Comparison of ENCODE assay signal across 23 mouse cellular contexts in the genomic region with DNA sequence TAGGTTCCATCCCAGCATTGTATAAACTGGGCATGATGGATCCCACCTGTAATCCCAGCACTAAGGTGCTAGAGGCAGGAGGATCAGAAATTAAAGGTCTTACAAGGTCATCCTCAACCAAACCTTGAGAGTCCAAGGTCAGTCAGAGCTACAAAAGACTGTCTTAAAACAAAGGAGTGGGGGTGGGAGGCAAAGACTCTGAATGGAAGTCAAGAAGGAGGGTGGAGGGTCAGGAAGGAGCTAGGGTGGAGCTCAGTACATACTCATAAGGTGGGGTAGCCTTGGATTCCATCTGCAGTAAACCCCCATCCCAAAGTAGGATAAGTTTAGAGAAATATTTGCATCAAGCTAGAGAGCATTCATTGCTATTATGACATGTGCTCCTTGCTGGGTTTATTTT. TPM values are rescaled to one million over a fixed set of nuclear protein-coding genes. Genes with fewer than 3 reads are reported as not detected.
A peak's percentile ranks its signal among the peaks of the same experiment; 100 is the strongest.
DNase-seq lines count a peak whose midpoint lies in the region; TF ChIP-seq lines count a peak whose summit lies in the region.
"Had no signal": no experiment of that assay in that cellular context is flagged by ENCODE, and none has a peak within 500 bp of the region (broad histone marks: within the 10 kb centered on the region; RNA-seq: fewer than 3 reads in every experiment).

No protein-coding gene starts in this region.

- peak overlapping the region; percentile 38; the same call in 1 of the 2 replicates for H3K27ac ChIP-seq in ES-Bruce4 (ENCODE audit: insufficient read depth, low read length)
- H3K27ac ChIP-seq: embryonic facial prominence, embryonic 10.5 days; embryonic facial prominence, embryonic 12.5 days; forebrain, embryonic 13.5 days; forebrain, embryonic 15.5 days had no signal

- no peaks in the 10 kb centered on the region for H3K9me3 ChIP-seq in ES-Bruce4 (replicated peaks; ENCODE audit: control insufficient read depth, insufficient read depth, low read length, poor library complexity, severe bottlenecking)
- H3K9me3 ChIP-seq: embryonic facial prominence, embryonic 10.5 days; embryonic facial prominence, embryonic 12.5 days; forebrain, embryonic 13.5 days; forebrain, embryonic 15.5 days; G1E had no signal

- TF ChIP-seq POLR2A in ES-Bruce4 (IDR thresholded peaks at IDR 0.05; ENCODE audit: insufficient read depth, low read length), result no peak

- intact Hi-C loops in heart, postnatal 36 days (cut with DNase I), result no loop called here

- H3K4me3 ChIP-seq in ES-Bruce4 (ENCODE audit: low read depth, low read length), result no peak overlapping the region
- H3K4me3 ChIP-seq: embryonic facial prominence, embryonic 10.5 days; embryonic facial prominence, embryonic 12.5 days; forebrain, embryonic 13.5 days; forebrain, embryonic 15.5 days had no signal

- no peaks in the 10 kb centered on the region for H3K36me3 ChIP-seq in ES-Bruce4 (ENCODE audit: control insufficient read depth, insufficient read depth, low read length, poor library complexity, severe bottlenecking)
- H3K36me3 ChIP-seq: embryonic facial prominence, embryonic 10.5 days; embryonic facial prominence, embryonic 12.5 days; forebrain, embryonic 15.5 days; G1E had no signal

- H3K4me1 ChIP-seq in ES-Bruce4 (ENCODE audit: control insufficient read depth, insufficient read depth, low read length), result no peaks in the 10 kb centered on the region
- H3K4me1 ChIP-seq: embryonic facial prominence, embryonic 10.5 days; embryonic facial prominence, embryonic 12.5 days; forebrain, embryonic 13.5 days had no signal

- no peaks in the 10 kb centered on the region for H3K27me3 ChIP-seq in ES-Bruce4 (ENCODE audit: control insufficient read depth, insufficient read depth, low read length, poor library complexity, severe bottlenecking)
- H3K27me3 ChIP-seq: embryonic facial prominence, embryonic 12.5 days; forebrain, embryonic 13.5 days; forebrain, embryonic 15.5 days; Patski had no signal

- TF ChIP-seq CTCF in ES-Bruce4 (IDR thresholded peaks at IDR 0.05; ENCODE audit: low read depth, low read length), result no peak

- peak; percentile 96 for DNase-seq in ES-CJ7 (ENCODE audit: low read depth, low spot score)
- peak; percentile 95 for DNase-seq in R1 (ENCODE audit: low read depth, low spot score)
- DNase-seq in lung, postnatal 36 days, result no peak
- DNase-seq in heart, postnatal 36 days, result no peak
- DNase-seq in right cerebral cortex, postnatal 36 days (ENCODE audit: low spot score in 2 of 2), result no peak
- DNase-seq: adrenal gland, adult 8-10 months; adrenal gland, postnatal 14 days; adrenal gland, postnatal 36 days; cerebellum, adult 11-12 months; cerebellum, adult 2 months; cerebellum, adult 9-10 months; cerebellum, postnatal 10 days; cerebellum, postnatal 25 days; forebrain, postnatal 0 days had no signal

- peak; percentile 84 for TF ChIP-seq EP300 in ES-Bruce4 (IDR thresholded peaks at IDR 0.05; ENCODE audit: insufficient read depth, low read depth, low read length)

- no peak overlapping the region for H3K9ac ChIP-seq in ES-Bruce4 (ENCODE audit: low read depth, poor library complexity, severe bottlenecking)
- H3K9ac ChIP-seq: embryonic facial prominence, embryonic 12.5 days; forebrain, embryonic 13.5 days; forebrain, embryonic 15.5 days; forebrain, postnatal 0 days had no signal

RNA-seq across cellular contexts. Expression of a gene that starts 9.8 kb away (rescaled TPM):
- polyA plus RNA-seq in ES-Bruce4 (2011; ENCODE audit: insufficient read depth, insufficient read length, low read depth, missing spikeins), result 4.8 and 7.4 TPM in 2 replicates
- total RNA-seq in heart, postnatal 36 days (2021), result 10 to 100 TPM; 60.8 to 87.4 TPM
- polyA plus RNA-seq: activated CD4-positive, CD25-positive, alpha-beta regulatory T cell, adult 4 months; C2C12; G1E had no signal

RNA-seq across cellular contexts. Expression of a gene that starts 24.0 kb away (rescaled TPM):
- polyA plus RNA-seq in ES-Bruce4 (2011; ENCODE audit: insufficient read depth, insufficient read length, low read depth, missing spikeins), result 2.1 TPM in 1 of 2 replicates, not detected in the other
- total RNA-seq in heart, postnatal 36 days (2021), result under 1 TPM in 1 of 2 experiments, not detected in 1; 0.35 TPM
- polyA plus RNA-seq: G1E had no signal

RNA-seq across cellular contexts. Expression of a gene that starts 33.6 kb away (rescaled TPM):
- polyA plus RNA-seq in ES-Bruce4 (2011; ENCODE audit: insufficient read depth, insufficient read length, low read depth, missing spikeins), result 5.0 and 5.8 TPM in 2 replicates
- total RNA-seq in heart, postnatal 36 days (2021), result 1 to 10 TPM; 1.9 to 2.2 TPM
- polyA plus RNA-seq: G1E had no signal

Comparison
In these comparisons a context has a peak if more than half of its experiments do, and no peak if none do; other contexts are left out.
1. DNase-seq: peak in ES-CJ7 (single experiment) and R1 (single experiment); none in lung, postnatal 36 days (single experiment), heart, postnatal 36 days (0 of 2) and right cerebral cortex, postnatal 36 days (0 of 2).